Mouse (Mus musculus) c-Kit-positive CD71-positive TER-119-negative erythroid progenitor cells, embryonic 14.5 days (primary cell): ENCODE data around the gene Snx29.
A peak's percentile ranks its signal among the peaks of the same experiment; 100 is the strongest.

Experiments
- DNase-seq: peaks from one replicate; pipeline ENCODE4 v3.0.0-alpha.2; 2013; ENCODE audit warnings: low read depth

The Snx29 gene

GRCm38 (mm10) chr16:11731014-11731535 is 408.4 kb downstream of the Snx29 start:
- no peak for DNase-seq

- DNase-seq = peak; percentile 3
These were observed 415.6 kb downstream of the Snx29 start for GRCm38 (mm10) chr16:11738341-11738740.

- no peak for DNase-seq
These were observed 419.2 kb downstream of the Snx29 start for GRCm38 (mm10) chr16:11741951-11742350.

GRCm38 (mm10) chr16:11742351-11742750 is 419.6 kb downstream of the Snx29 start:
- no peak for DNase-seq

GRCm38 (mm10) chr16:11743013-11743412 is 420.3 kb downstream of the Snx29 start:
- DNase-seq = no peak

- DNase-seq = no peak
These were observed 421.0 kb downstream of the Snx29 start for GRCm38 (mm10) chr16:11743724-11744123.

- DNase-seq = no peak
These were observed 423.3 kb downstream of the Snx29 start for GRCm38 (mm10) chr16:11746036-11746435.

- DNase-seq = no peak
These were observed 425.2 kb downstream of the Snx29 start for GRCm38 (mm10) chr16:11747867-11748266.

- DNase-seq = no peak
These were observed 426.4 kb downstream of the Snx29 start for GRCm38 (mm10) chr16:11749111-11749510.

- DNase-seq = no peak
These were observed 427.9 kb downstream of the Snx29 start for GRCm38 (mm10) chr16:11750605-11751004.

GRCm38 (mm10) chr16:11752557-11752956 is 429.8 kb downstream of the Snx29 start:
- no peak for DNase-seq

GRCm38 (mm10) chr16:11753466-11753865 is 430.8 kb downstream of the Snx29 start:
- no peak for DNase-seq

GRCm38 (mm10) chr16:11754136-11754535 is 431.4 kb downstream of the Snx29 start:
- no peak for DNase-seq

GRCm38 (mm10) chr16:11755281-11756066 is 432.8 kb downstream of the Snx29 start:
- DNase-seq = no peak

GRCm38 (mm10) chr16:11756598-11757245 is 434.0 kb downstream of the Snx29 start:
- DNase-seq = no peak

GRCm38 (mm10) chr16:11757471-11757870 is 434.8 kb downstream of the Snx29 start:
- no peak for DNase-seq

GRCm38 (mm10) chr16:11757951-11758350 is 435.2 kb downstream of the Snx29 start:
- no peak for DNase-seq

GRCm38 (mm10) chr16:11772318-11772717 is 449.6 kb downstream of the Snx29 start:
- no peak for DNase-seq

- no peak for DNase-seq
These were observed 451.6 kb downstream of the Snx29 start for GRCm38 (mm10) chr16:11774321-11774720.

GRCm38 (mm10) chr16:11776528-11776927 is 453.8 kb downstream of the Snx29 start:
- DNase-seq = no peak

- no peak for DNase-seq
These were observed 455.5 kb downstream of the Snx29 start for GRCm38 (mm10) chr16:11778191-11778590.

- no peak for DNase-seq
These were observed 456.2 kb downstream of the Snx29 start for GRCm38 (mm10) chr16:11778715-11779460.

GRCm38 (mm10) chr16:11782082-11782481 is 459.4 kb downstream of the Snx29 start:
- DNase-seq = peak; percentile 47
